In genomic region chr9:106457920-106458319, GRCm38 (mm10) we compare ENCODE assay signal across 12 mouse cellular contexts. TPM values are rescaled to one million over a fixed set of nuclear protein-coding genes. Genes with fewer than 3 reads are reported as not detected.
DNase-seq lines count a peak whose midpoint lies in the region; ATAC-seq and TF ChIP-seq lines count a peak whose summit lies in the region.
"Had no signal": no experiment of that assay in that cellular context is flagged by ENCODE, and none has a peak within 500 bp of the region (broad histone marks: within the 10 kb centered on the region; RNA-seq: fewer than 3 reads in every experiment).

No protein-coding gene starts in this region.

- ATAC-seq in hindbrain, embryonic 15.5 days (ENCODE audit: low FRiP score, low read depth): no peak
- no peak for ATAC-seq in neural tube, embryonic 15.5 days (ENCODE audit: low FRiP score)
- ATAC-seq: CD4-positive, CD25-positive, alpha-beta regulatory T cell, adult 4 months had no signal

- peak overlapping the region; percentile 91 for H3K4me2 ChIP-seq in hindbrain, embryonic 15.5 days
- H3K4me2 ChIP-seq in neural tube, embryonic 15.5 days: peak overlapping the region; percentile 87

- 43% methylated on average over 5 of the region's 5 CpGs for WGBS in hindbrain, embryonic 15.5 days
- 47% methylated on average over 5 of the region's 5 CpGs for WGBS in neural tube, embryonic 15.5 days
- 97% methylated on average over 5 of the region's 5 CpGs for WGBS in thymus, adult 2 months

- DNase-seq in layer of hippocampus, adult 2 months (ENCODE audit: low spot score in 2 of 2): no peak
- no peak for DNase-seq in layer of hippocampus, postnatal 14 days (ENCODE audit: low spot score in 2 of 2)
- DNase-seq in heart, adult 9 months (ENCODE audit: low spot score in 2 of 2): peak; percentile 68 to 69
- no peak for DNase-seq in thymus, adult 2 months
- no peak for DNase-seq in natural killer cell, adult 2 months (ENCODE audit: low spot score in 2 of 2)
- no peak for DNase-seq in gastrocnemius, postnatal 4 days (ENCODE audit: low spot score in 2 of 2)
- DNase-seq: kidney, postnatal 10 days; lung, embryonic 14.5 days had no signal

- peaks cover 20% of the 10 kb centered on the region for H3K36me3 ChIP-seq in hindbrain, embryonic 15.5 days
- H3K36me3 ChIP-seq in neural tube, embryonic 15.5 days: peaks cover 24% of the 10 kb centered on the region
- no peaks in the 10 kb centered on the region for H3K36me3 ChIP-seq in thymus, adult 2 months (ENCODE audit: control insufficient read depth, insufficient read depth, low read length)

- H3K9me3 ChIP-seq in hindbrain, embryonic 15.5 days: no peaks in the 10 kb centered on the region
- H3K9me3 ChIP-seq in neural tube, embryonic 15.5 days (replicated peaks): no peaks in the 10 kb centered on the region

- TF ChIP-seq CTCF in layer of hippocampus, adult 2 months (conservative IDR thresholded peaks at IDR 0.05): no peak
- TF ChIP-seq CTCF in thymus, adult 2 months (IDR thresholded peaks at IDR 0.05; ENCODE audit: borderline replicate concordance, control insufficient read depth, extremely low read depth, insufficient read depth, low read length, poor library complexity): no peak

- TF ChIP-seq POLR2A in thymus, adult 2 months (IDR thresholded peaks at IDR 0.05; ENCODE audit: control insufficient read depth, extremely low read depth, insufficient read depth, low read length, poor library complexity): no peak

- no peak overlapping the region for H3K4me3 ChIP-seq in layer of hippocampus, adult 2 months
- H3K4me3 ChIP-seq in hindbrain, embryonic 15.5 days: no peak overlapping the region
- no peak overlapping the region for H3K4me3 ChIP-seq in neural tube, embryonic 15.5 days (replicated peaks)
- H3K4me3 ChIP-seq in thymus, adult 2 months (ENCODE audit: control insufficient read depth, insufficient read depth, low read length): no peak overlapping the region

- no peak overlapping the region for H3K9ac ChIP-seq in hindbrain, embryonic 15.5 days
- no peak overlapping the region for H3K9ac ChIP-seq in neural tube, embryonic 15.5 days (replicated peaks)

- peak overlapping the region; percentile 93; the same call in 1 of the 2 replicates for H3K27ac ChIP-seq in layer of hippocampus, adult 2 months
- 0 out of 2 replicates have a peak overlapping the region, but pooled peaks have one; percentile 91 for H3K27ac ChIP-seq in hindbrain, embryonic 15.5 days (replicated peaks)
- no peak overlapping the region for H3K27ac ChIP-seq in neural tube, embryonic 15.5 days (replicated peaks)
- H3K27ac ChIP-seq in thymus, adult 2 months (ENCODE audit: control insufficient read depth, insufficient read depth, low read length): no peak overlapping the region

- peaks cover 59% of the 10 kb centered on the region for H3K4me1 ChIP-seq in hindbrain, embryonic 15.5 days (replicated peaks)
- peaks cover 56% of the 10 kb centered on the region for H3K4me1 ChIP-seq in neural tube, embryonic 15.5 days
- peaks cover 9% of the 10 kb centered on the region for H3K4me1 ChIP-seq in thymus, adult 2 months (replicated peaks; ENCODE audit: control insufficient read depth, insufficient read depth, low read length)

- H3K27me3 ChIP-seq in hindbrain, embryonic 15.5 days: no peaks in the 10 kb centered on the region
- no peaks in the 10 kb centered on the region for H3K27me3 ChIP-seq in neural tube, embryonic 15.5 days (replicated peaks)
- no peaks in the 10 kb centered on the region for H3K27me3 ChIP-seq in thymus, adult 2 months (ENCODE audit: control insufficient read depth, insufficient read depth, low read length)

RNA-seq across cellular contexts. Expression of gene Pcbp4, which starts 4.8 kb away (rescaled TPM):
- total RNA-seq in layer of hippocampus, adult 2 months (2021): 100 to 1,000 TPM; 187 to 205 TPM
- total RNA-seq in layer of hippocampus, postnatal 14 days (2021): 100 to 1,000 TPM; 181 to 195 TPM
- polyA plus RNA-seq in hindbrain, embryonic 15.5 days (2015; fragmentation: Nextera tagmentation; extraction: Ambion mirVana): 246 and 264 TPM in 2 replicates
- polyA plus RNA-seq in neural tube, embryonic 15.5 days (2015; fragmentation: Nextera tagmentation; extraction: Ambion mirVana): 185 and 222 TPM in 2 replicates
- 45.1 and 59.9 TPM in 2 replicates for polyA plus RNA-seq in thymus, adult 2 months (2012; rRNA removed)
- total RNA-seq in gastrocnemius, postnatal 4 days (2021): 10 to 100 TPM; 83.6 to 84.9 TPM

RNA-seq across cellular contexts. Expression of gene Gpr62, which starts 7.8 kb away (rescaled TPM):
- 10 to 100 TPM; 11.6 to 12.4 TPM for total RNA-seq in layer of hippocampus, adult 2 months (2021)
- 1 to 10 TPM; 7.1 to 7.4 TPM for total RNA-seq in layer of hippocampus, postnatal 14 days (2021)
- polyA plus RNA-seq in hindbrain, embryonic 15.5 days (2015; fragmentation: Nextera tagmentation; extraction: Ambion mirVana): 1.4 TPM in 2 replicates
- polyA plus RNA-seq in neural tube, embryonic 15.5 days (2015; fragmentation: Nextera tagmentation; extraction: Ambion mirVana): 1.1 and 1.4 TPM in 2 replicates
- polyA plus RNA-seq in thymus, adult 2 months (2012; rRNA removed): 0.31 and 0.47 TPM in 2 replicates
- under 1 TPM; 0.44 to 0.65 TPM for total RNA-seq in gastrocnemius, postnatal 4 days (2021)
- total RNA-seq: granulocyte monocyte progenitor cell, adult 5-6 weeks had no signal
- polyA plus RNA-seq: CD4-positive, CD25-positive, alpha-beta regulatory T cell, adult 4 months had no signal

RNA-seq across cellular contexts. Expression of gene Abhd14a, which starts 10.4 kb away (rescaled TPM):
- 10 to 100 TPM; 39.0 to 39.4 TPM for total RNA-seq in layer of hippocampus, adult 2 months (2021)
- 10 to 100 TPM; 40.9 to 41.8 TPM for total RNA-seq in layer of hippocampus, postnatal 14 days (2021)
- 77.0 and 80.7 TPM in 2 replicates for polyA plus RNA-seq in hindbrain, embryonic 15.5 days (2015; fragmentation: Nextera tagmentation; extraction: Ambion mirVana)
- polyA plus RNA-seq in neural tube, embryonic 15.5 days (2015; fragmentation: Nextera tagmentation; extraction: Ambion mirVana): 73.2 and 77.0 TPM in 2 replicates
- 18.1 and 19.8 TPM in 2 replicates for polyA plus RNA-seq in thymus, adult 2 months (2012; rRNA removed)
- 10 to 100 TPM; 18.5 to 19.1 TPM for total RNA-seq in gastrocnemius, postnatal 4 days (2021)

RNA-seq across cellular contexts. Expression of gene Abhd14b, which starts 10.7 kb away (rescaled TPM):
- total RNA-seq in layer of hippocampus, adult 2 months (2021): 10 to 100 TPM; 13.9 to 17.0 TPM
- total RNA-seq in layer of hippocampus, postnatal 14 days (2021): 10 to 100 TPM in 1 of 2 experiments, 1 to 10 TPM in 1; 9.6 to 12.4 TPM
- polyA plus RNA-seq in hindbrain, embryonic 15.5 days (2015; fragmentation: Nextera tagmentation; extraction: Ambion mirVana): 9.2 and 11.3 TPM in 2 replicates
- polyA plus RNA-seq in neural tube, embryonic 15.5 days (2015; fragmentation: Nextera tagmentation; extraction: Ambion mirVana): 10.0 and 13.6 TPM in 2 replicates
- 21.6 and 29.3 TPM in 2 replicates for polyA plus RNA-seq in thymus, adult 2 months (2012; rRNA removed)
- 10 to 100 TPM in 1 of 2 experiments, 1 to 10 TPM in 1; 8.8 to 10.3 TPM for total RNA-seq in gastrocnemius, postnatal 4 days (2021)

RNA-seq across cellular contexts. Expression of gene Rrp9, which starts 17.8 kb away (rescaled TPM):
- total RNA-seq in layer of hippocampus, adult 2 months (2021): 10 to 100 TPM; 35.4 to 36.6 TPM
- total RNA-seq in layer of hippocampus, postnatal 14 days (2021): 10 to 100 TPM; 31.5 to 37.0 TPM
- polyA plus RNA-seq in hindbrain, embryonic 15.5 days (2015; fragmentation: Nextera tagmentation; extraction: Ambion mirVana): 45.7 and 45.9 TPM in 2 replicates
- polyA plus RNA-seq in neural tube, embryonic 15.5 days (2015; fragmentation: Nextera tagmentation; extraction: Ambion mirVana): 46.4 and 47.8 TPM in 2 replicates
- polyA plus RNA-seq in thymus, adult 2 months (2012; rRNA removed): 57.8 and 58.8 TPM in 2 replicates
- total RNA-seq in gastrocnemius, postnatal 4 days (2021): 10 to 100 TPM; 25.1 to 26.2 TPM

Comparison
In these comparisons a context has a peak if more than half of its experiments do, and no peak if none do; other contexts are left out.
1. DNase-seq: peak in heart, adult 9 months (2 of 2); none in layer of hippocampus, adult 2 months (0 of 2), layer of hippocampus, postnatal 14 days (0 of 2), thymus, adult 2 months (single experiment), natural killer cell, adult 2 months (0 of 2) and gastrocnemius, postnatal 4 days (0 of 2).
2. H3K27ac ChIP-seq: peak in layer of hippocampus, adult 2 months (single experiment) and hindbrain, embryonic 15.5 days (single experiment); none in neural tube, embryonic 15.5 days (single experiment) and thymus, adult 2 months (single experiment).
3. RNA of gene Gpr62, which starts 7.8 kb away (total RNA-seq): 11.6 to 12.4 TPM in layer of hippocampus, adult 2 months and 7.1 to 7.4 TPM in layer of hippocampus, postnatal 14 days; 0.44 to 0.65 TPM in gastrocnemius, postnatal 4 days; every median in the first group is over 4 times any median in the second.